Mouse (Mus musculus): ENCODE results near the gene Fbxl19. TPM values are rescaled to one million over a fixed set of nuclear protein-coding genes. Genes with fewer than 3 reads are reported as not detected.
A peak's percentile ranks its signal among the peaks of the same experiment; 100 is the strongest.

Gene Fbxl19
- polyA plus RNA-seq, 1 experiment from 2014 or later: 3.8 TPM

DNA sequence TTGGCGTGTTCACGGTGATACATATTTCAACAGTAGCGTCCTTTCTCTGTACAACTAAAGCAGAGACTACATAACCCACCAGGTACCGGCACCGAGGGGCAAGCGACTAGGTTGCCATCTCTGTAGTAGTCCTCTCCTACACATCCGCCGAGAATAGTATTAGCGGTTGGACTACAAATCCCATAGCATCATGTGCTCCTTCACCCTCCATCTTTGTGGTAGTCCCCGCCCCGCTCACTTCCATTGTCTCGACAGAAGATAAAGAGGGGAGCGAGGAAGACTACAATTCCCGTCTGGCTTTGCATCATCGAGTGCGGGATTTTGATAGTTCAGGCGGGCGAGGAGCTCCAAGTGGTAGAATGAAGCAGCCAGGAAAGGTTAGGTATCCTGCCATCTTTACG lies 908 bp downstream of the Fbxl19 start:
- Histone ChIP-seq H3K27me3 (replicated peaks) (no peaks in the 10 kb centered on the region), H3K4me2 (peak overlapping the region; percentile 87), H3K4me1 (peaks cover 19% of the 10 kb centered on the region), H3K9ac (peak overlapping the region; percentile 9; the same call in 1 of the 2 replicates), H3K9me3 (no peaks in the 10 kb centered on the region), H3K27ac (peak overlapping the region; percentile 92), H3K36me3 (peaks cover 23% of the 10 kb centered on the region), H3K4me3 (replicated peaks) (peak overlapping the region; percentile 81)
- peak; percentile 80 for ATAC-seq (ENCODE audit: insufficient read depth, low FRiP score, low read depth)
- under 1% methylated on average over 19 of the region's 19 CpGs for WGBS

DNA sequence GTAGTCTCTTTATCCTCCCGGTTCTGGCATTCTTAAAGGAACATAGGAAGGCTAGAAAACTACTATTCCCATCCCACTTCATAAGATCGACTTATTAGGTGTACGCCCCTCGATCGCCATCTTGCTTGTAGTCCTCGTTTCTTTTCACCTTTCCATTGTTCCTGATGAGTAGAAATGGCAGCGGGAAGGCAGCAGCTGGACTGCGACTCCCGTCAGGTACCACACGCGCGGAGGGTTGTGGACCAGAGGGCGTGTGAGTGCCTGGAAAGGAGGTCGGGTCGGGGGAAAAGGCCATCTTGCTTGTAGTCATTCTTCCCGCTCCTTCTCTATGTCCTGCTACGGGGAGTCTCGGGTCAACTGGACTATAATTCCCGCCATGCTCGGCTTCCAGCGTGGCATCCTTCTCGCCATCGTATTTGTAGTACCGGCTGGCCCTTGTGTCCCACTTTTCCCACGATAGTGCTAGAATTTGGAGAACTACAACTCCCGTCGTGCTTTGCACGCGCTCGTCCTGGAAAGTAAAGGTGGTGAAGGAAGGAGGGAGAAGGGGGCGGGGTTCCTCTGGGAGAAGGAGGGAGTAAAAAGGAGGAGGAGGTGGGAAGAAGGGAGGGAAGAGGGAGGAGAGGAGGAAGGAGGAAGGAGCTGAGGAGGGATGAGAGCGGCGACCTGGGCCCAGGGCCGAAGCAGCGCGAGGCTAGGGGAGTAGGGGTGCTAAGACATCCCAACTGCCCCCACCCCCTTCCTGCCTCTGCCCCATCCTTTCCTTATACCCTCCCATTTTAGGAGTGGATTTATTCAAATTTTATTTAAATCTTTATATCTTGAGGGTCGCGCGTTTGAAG lies 1.5 kb downstream of the Fbxl19 start:
- H3K9me3 ChIP-seq: no peaks in the 10 kb centered on the region
- peak overlapping the region; percentile 92 for H3K27ac ChIP-seq
- H3K4me3 ChIP-seq (replicated peaks): peak overlapping the region; percentile 81
- H3K27me3 ChIP-seq (replicated peaks): no peaks in the 10 kb centered on the region
- peak overlapping the region; percentile 87 for H3K4me2 ChIP-seq
- peaks cover 19% of the 10 kb centered on the region for H3K4me1 ChIP-seq
- H3K36me3 ChIP-seq: peaks cover 28% of the 10 kb centered on the region
- peak; percentile 87 for ATAC-seq (ENCODE audit: insufficient read depth, low FRiP score, low read depth)
- under 1% methylated on average over 38 of the region's 39 CpGs for WGBS
- H3K9ac ChIP-seq: peak overlapping the region; percentile 70

DNA sequence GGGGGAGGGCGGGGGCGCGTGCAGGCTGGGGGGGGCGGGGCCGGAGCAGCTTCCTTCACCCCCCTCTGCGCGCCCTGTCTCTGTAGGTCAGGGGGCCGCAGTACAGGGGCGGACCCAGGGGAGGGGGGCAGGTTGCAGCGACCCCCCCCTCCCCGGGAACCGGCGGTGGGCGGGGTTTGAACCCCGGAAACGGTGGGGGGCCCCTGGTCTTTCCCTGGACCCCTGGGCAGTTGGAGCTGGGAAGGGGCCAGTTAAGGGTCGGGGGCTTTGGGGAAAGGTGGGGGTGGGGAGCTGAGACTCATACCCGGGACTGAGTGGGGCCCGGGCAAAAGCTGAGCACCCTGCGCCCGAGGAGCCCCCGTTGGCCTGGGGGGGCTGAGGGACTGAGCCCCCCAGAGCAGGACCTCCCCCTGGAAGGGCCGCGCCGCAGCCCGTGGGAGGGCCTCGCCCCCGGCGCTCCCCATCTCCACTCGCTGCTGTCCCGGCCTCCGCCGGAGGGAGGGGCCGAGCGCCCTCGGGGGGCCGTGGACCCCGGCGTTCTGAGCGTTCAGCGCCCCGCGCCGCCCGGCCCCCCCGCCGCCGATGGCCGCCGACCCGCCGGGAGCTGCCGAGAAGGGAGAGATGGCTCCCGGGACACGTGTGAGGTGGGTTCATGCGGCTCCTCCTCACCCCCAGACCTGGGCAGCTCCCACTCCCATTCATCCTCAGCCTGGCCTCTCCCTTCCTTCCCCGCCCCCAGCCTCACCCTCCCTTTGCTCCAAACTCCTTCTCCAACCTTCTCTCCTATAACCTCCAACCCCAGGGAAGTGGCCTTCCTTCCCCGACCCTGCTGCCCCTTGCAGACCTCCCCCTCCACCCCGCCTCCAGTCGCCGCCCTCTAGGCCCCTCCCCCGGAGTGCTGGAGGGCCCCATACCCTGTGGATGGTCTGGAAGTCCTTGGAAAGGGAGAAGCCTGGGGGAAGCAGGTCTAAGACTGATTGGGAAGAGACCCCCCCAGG lies 2.5 kb downstream of the Fbxl19 start:
- H3K9me3 ChIP-seq: no peaks in the 10 kb centered on the region
- H3K27ac ChIP-seq: peak overlapping the region; percentile 86
- peaks cover 36% of the 10 kb centered on the region for H3K36me3 ChIP-seq
- H3K4me3 ChIP-seq (replicated peaks): peak overlapping the region; percentile 81
- H3K4me2 ChIP-seq: peak overlapping the region; percentile 87
- H3K9ac ChIP-seq: peak overlapping the region; percentile 70
- WGBS: 1% methylated on average over 31 of the region's 62 CpGs
- no peak for ATAC-seq (ENCODE audit: insufficient read depth, low FRiP score, low read depth)
- H3K27me3 ChIP-seq (replicated peaks): no peaks in the 10 kb centered on the region
- H3K4me1 ChIP-seq: peaks cover 19% of the 10 kb centered on the region

DNA sequence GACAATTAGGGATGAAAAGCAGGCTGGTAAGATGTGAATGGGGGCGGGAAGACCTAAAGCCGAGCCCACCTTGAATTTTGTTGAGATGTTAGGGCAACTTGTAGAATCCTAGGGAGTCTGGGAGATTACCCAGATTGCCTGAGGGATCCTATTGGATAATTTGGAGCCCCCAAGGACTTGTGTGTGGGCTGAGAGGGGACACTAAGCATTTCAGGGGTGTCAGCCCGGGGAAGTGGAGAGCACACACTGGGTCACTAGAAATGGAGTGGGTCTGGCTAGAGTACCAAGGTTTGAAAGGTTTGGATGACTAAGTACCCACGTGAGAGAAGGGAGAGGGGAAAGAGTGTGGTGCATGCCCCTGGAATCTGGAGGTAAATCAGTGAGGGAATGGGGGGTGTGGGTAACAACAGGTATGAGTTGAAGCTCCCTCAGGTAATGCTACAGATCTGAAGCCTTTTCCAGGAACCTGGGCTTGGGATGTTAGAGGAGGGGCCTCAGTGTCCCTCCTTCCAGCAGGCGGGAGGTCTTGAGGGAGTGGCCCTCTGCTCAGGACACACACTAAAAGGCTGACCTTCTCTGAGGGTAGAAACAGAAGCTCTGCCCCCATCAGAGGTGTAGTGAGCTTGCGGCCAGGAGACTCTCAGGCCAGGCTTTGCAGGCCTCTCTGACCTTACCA lies 3.4 kb downstream of the Fbxl19 start:
- Histone ChIP-seq H3K4me1 (peaks cover 19% of the 10 kb centered on the region), H3K27me3 (replicated peaks) (no peaks in the 10 kb centered on the region), H3K27ac (peak overlapping the region; percentile 86), H3K9me3 (no peaks in the 10 kb centered on the region), H3K36me3 (peaks cover 44% of the 10 kb centered on the region), H3K9ac (0 out of 2 replicates have a peak overlapping the region, but pooled peaks have one; percentile 70), H3K4me3 (replicated peaks) (peak overlapping the region; percentile 81), H3K4me2 (peak overlapping the region; percentile 87)
- 35% methylated on average over 6 of the region's 6 CpGs for WGBS
- ATAC-seq (ENCODE audit: insufficient read depth, low FRiP score, low read depth): no peak

DNA sequence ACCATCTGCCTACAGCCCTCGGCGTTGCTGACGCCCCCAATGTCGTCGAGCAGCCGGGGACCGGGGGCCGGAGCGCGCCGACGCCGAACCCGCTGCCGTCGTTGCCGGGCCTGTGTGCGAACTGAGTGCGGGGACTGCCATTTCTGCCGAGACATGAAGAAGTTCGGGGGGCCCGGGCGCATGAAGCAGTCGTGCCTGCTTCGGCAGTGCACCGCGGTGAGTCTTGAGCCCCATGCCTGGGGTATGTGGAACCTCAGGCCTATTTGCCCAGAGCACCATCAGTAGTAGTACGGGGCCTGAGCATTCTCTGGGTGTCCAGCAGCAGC lies 3.9 kb downstream of the Fbxl19 start:
- Histone ChIP-seq H3K4me2 (peak overlapping the region; percentile 87), H3K4me3 (replicated peaks) (no peak overlapping the region), H3K4me1 (peaks cover 19% of the 10 kb centered on the region), H3K27me3 (replicated peaks) (no peaks in the 10 kb centered on the region), H3K27ac (no peak overlapping the region), H3K9ac (no peak overlapping the region), H3K9me3 (no peaks in the 10 kb centered on the region), H3K36me3 (peaks cover 49% of the 10 kb centered on the region)
- no peak for ATAC-seq (ENCODE audit: insufficient read depth, low FRiP score, low read depth)
- WGBS: 89% methylated on average over 28 of the region's 28 CpGs

DNA sequence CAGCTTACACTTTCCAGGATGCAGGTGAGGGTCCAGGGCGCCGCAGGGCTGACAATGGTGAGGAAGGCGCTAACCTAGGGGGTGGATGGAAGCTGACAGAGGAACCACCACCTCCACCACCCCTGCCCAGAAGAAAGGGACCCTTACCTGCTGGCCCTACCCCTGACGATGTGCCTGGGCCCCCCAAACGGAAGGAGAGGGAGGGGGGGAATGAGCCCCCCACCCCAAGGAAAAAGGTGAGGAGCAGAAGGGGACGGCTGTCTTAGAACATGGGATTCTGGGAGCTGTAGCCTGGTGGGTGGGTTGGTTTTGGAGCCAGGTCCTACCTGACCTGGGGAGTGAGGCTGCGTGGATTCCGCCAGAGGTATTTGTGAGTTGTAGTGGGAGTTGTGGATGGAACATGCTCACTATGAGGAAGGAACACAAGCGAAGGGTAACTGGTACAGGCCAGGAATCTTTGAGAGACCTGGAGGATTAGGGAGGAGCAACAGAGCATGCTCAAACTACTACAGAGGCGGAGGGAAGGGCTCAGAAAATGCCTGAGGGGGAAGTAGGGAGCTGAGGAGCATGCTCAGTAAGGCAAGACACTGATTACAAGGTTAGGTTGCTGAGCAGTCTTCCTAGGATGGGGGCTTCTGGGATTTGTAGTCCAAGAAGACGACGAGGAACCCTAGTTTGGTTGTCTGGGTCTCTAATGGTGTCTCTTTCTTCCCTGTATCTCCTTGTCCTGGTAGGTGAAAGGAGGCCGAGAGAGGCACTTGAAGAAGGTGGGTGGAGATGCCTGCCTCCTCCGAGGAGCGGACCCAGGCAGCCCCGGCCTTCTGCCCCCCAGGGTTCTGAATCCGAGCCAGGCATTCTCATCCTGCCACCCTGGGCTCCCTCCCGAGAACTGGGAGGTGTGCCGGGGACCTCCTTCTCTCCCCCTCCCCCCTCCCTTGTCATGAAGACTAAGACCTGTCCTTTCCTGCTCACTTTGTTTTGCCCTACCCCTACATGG lies 6.1 kb downstream of the Fbxl19 start:
- Histone ChIP-seq H3K27ac (no peak overlapping the region), H3K9ac (no peak overlapping the region), H3K9me3 (no peaks in the 10 kb centered on the region), H3K4me1 (peaks cover 12% of the 10 kb centered on the region), H3K36me3 (peaks cover 53% of the 10 kb centered on the region), H3K27me3 (replicated peaks) (no peaks in the 10 kb centered on the region), H3K4me3 (replicated peaks) (no peak overlapping the region), H3K4me2 (no peak overlapping the region)
- WGBS: 88% methylated on average over 19 of the region's 19 CpGs
- ATAC-seq (ENCODE audit: insufficient read depth, low FRiP score, low read depth): no peak

DNA sequence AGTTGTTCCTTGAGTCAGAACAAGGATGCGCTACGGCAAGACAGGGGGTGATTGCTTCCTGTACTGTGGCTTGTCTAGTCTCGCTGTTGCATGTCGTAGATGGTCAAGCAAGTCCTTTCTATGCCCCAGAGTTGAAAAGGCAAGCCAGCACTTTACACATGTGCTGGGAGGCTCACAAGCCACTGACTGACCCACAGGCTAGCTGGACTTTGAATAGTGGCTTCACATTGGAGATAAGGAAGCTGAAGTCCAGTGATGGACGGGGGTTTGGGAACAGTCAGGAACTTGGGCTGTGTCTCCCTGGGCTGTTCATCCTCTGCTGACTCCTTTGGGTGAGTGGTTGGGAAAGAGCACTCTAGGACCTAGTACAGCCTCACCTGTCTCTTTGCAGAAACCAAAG lies 7.3 kb downstream of the Fbxl19 start:
- no peak overlapping the region for H3K4me2 ChIP-seq
- H3K27ac ChIP-seq: no peak overlapping the region
- H3K9ac ChIP-seq: no peak overlapping the region
- H3K36me3 ChIP-seq: peaks cover 53% of the 10 kb centered on the region
- H3K4me1 ChIP-seq: peaks cover 19% of the 10 kb centered on the region
- no peaks in the 10 kb centered on the region for H3K27me3 ChIP-seq (replicated peaks)
- H3K9me3 ChIP-seq: no peaks in the 10 kb centered on the region
- H3K4me3 ChIP-seq (replicated peaks): no peak overlapping the region
- no peak for ATAC-seq (ENCODE audit: insufficient read depth, low FRiP score, low read depth)
- 91% methylated on average over 5 of the region's 5 CpGs for WGBS

DNA sequence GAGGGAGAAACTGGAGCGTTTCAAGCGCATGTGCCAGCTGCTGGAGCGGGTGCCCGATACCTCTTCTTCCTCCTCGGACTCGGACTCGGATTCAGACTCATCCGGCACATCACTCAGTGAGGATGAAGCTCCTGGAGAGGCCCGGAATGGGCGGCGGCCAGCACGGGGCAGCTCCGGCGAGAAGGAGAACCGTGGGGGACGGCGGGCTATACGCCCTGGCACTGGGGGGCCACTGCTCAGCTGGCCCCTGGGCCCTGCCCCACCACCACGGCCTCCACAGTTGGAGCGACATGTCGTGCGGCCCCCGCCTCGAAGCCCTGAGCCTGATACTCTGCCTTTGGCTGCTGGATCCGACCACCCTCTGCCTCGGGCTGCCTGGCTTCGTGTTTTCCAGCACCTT lies 7.7 kb downstream of the Fbxl19 start:
- H3K27me3 ChIP-seq (replicated peaks): no peaks in the 10 kb centered on the region
- ATAC-seq (ENCODE audit: insufficient read depth, low FRiP score, low read depth): no peak
- WGBS: 93% methylated on average over 27 of the region's 27 CpGs
- H3K9me3 ChIP-seq: no peaks in the 10 kb centered on the region
- H3K4me3 ChIP-seq (replicated peaks): no peak overlapping the region
- peaks cover 19% of the 10 kb centered on the region for H3K4me1 ChIP-seq
- peaks cover 56% of the 10 kb centered on the region for H3K36me3 ChIP-seq
- H3K4me2 ChIP-seq: no peak overlapping the region
- no peak overlapping the region for H3K27ac ChIP-seq
- H3K9ac ChIP-seq: no peak overlapping the region

DNA sequence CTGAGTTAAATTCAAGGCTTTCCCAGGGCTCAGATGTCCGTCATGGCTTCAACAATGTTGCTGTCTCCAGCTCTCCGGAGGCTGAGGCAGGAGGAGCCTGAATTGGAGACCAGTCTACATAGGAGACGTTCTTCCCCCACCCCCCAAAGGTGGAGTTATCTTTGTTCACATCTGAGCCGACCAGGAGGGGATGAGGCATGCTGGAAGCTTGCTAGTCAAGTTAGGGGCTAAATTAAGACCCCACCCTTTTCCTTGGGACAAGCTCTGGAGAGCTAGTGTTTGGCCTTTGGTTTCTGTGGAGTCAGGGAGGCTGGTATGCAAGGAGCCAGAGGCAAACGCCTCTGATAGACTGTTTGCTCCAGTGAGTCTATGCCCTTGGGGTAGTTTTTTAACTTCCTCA lies 8.8 kb downstream of the Fbxl19 start:
- H3K27me3 ChIP-seq (replicated peaks): no peaks in the 10 kb centered on the region
- H3K36me3 ChIP-seq: peaks cover 61% of the 10 kb centered on the region
- no peak overlapping the region for H3K27ac ChIP-seq
- no peaks in the 10 kb centered on the region for H3K9me3 ChIP-seq
- H3K4me2 ChIP-seq: no peak overlapping the region
- no peak for ATAC-seq (ENCODE audit: insufficient read depth, low FRiP score, low read depth)
- H3K4me1 ChIP-seq: peaks cover 8% of the 10 kb centered on the region; the same call in 1 of the 2 replicates
- no peak overlapping the region for H3K9ac ChIP-seq
- 63% methylated on average over 5 of the region's 5 CpGs for WGBS
- H3K4me3 ChIP-seq (replicated peaks): no peak overlapping the region

DNA sequence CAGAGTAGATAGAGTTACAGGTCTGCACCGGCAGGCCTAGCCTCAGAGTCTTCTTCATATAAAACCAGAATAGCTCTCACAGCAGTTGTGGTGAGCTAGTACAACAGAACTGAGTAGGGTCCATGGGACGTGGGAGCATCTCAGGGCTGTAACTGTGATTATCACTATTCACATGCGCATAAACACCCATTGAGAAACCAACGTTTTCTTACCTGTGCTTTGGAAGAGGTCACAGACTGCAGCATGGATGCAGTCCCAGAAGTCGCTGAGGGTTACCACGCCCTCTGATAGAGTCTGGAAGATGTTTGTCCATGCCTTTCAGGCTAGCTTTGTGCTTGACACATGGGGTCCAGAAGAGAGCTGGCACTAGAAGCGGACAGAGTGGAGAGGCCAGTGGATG lies 9.4 kb downstream of the Fbxl19 start:
- H3K27ac ChIP-seq: no peak overlapping the region
- H3K4me3 ChIP-seq (replicated peaks): no peak overlapping the region
- H3K4me1 ChIP-seq: 0 out of 2 replicates have a peak, but pooled peaks cover 7% of the 10 kb centered on the region
- no peaks in the 10 kb centered on the region for H3K9me3 ChIP-seq
- no peak for ATAC-seq (ENCODE audit: insufficient read depth, low FRiP score, low read depth)
- H3K27me3 ChIP-seq (replicated peaks): no peaks in the 10 kb centered on the region
- WGBS: 80% methylated on average over 7 of the region's 7 CpGs
- peaks cover 55% of the 10 kb centered on the region for H3K36me3 ChIP-seq
- H3K9ac ChIP-seq: no peak overlapping the region
- H3K4me2 ChIP-seq: no peak overlapping the region
